ENCODE assay signal across 8 mouse cellular contexts in the genomic region with DNA sequence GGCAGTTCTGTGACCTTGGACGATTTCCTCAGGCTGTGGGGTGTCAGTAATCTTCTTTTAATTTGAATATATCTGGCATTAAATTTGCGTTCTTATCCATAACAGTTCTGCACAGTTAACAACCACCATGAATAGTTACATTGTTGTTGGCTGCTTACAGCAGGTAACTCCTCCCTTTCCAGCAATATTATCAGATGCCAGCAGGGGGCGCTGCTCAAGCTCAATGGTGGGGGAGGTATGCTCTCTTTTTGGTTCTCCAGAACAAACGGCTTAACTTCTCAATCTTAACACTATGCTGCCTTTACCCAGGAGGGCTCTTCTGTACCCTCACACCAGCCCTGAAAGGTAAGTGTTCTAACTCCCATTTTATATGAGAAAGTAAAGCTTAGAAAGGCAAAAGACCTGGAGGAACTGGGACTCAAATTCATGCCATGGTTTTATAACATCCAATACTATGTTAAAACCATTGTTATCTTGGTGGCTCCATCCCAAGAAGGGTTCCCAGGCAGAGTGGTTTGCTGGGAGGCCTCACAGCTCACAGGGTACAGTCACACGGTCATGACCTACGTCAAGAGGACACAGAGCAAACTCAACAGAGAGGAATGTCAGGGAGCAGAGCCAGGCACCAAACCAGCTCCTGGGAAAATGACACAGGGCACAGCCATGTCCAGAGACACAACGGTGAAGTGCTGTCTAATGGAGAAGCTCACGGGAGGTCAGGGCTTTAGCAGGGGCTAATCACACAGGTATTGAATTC. TPM values are rescaled to one million over a fixed set of nuclear protein-coding genes. Genes with fewer than 3 reads are reported as not detected.
A peak's percentile ranks its signal among the peaks of the same experiment; 100 is the strongest.
DNase-seq lines count a peak whose midpoint lies in the region; ATAC-seq lines count a peak whose summit lies in the region.

No protein-coding gene starts in this region.

- ATAC-seq in cerebellum, adult (ENCODE audit: insufficient number of reproducible peaks, low FRiP score, low TSS enrichment), result no peak
- ATAC-seq in hindbrain, embryonic 15.5 days (ENCODE audit: low FRiP score, low read depth), result 0 out of 2 replicates have a peak, but pooled peaks have one; percentile 5
- no peak for ATAC-seq in midbrain, embryonic 14.5 days (ENCODE audit: low FRiP score, low TSS enrichment)

- H3K9me3 ChIP-seq in hindbrain, embryonic 15.5 days, result no peaks in the 10 kb centered on the region
- no peaks in the 10 kb centered on the region for H3K9me3 ChIP-seq in limb, embryonic 10.5 days (replicated peaks)
- H3K9me3 ChIP-seq in midbrain, embryonic 14.5 days (ENCODE audit: control insufficient read depth, low read length), result no peaks in the 10 kb centered on the region

- H3K36me3 ChIP-seq in hindbrain, embryonic 15.5 days, result no peaks in the 10 kb centered on the region
- no peaks in the 10 kb centered on the region for H3K36me3 ChIP-seq in limb, embryonic 10.5 days
- H3K36me3 ChIP-seq in midbrain, embryonic 14.5 days (ENCODE audit: control insufficient read depth, insufficient read depth, low read length), result peaks cover 11% of the 10 kb centered on the region; the same call in 1 of the 2 replicates

- H3K27me3 ChIP-seq in hindbrain, embryonic 15.5 days, result no peaks in the 10 kb centered on the region
- H3K27me3 ChIP-seq in limb, embryonic 10.5 days (ENCODE audit: low read depth, poor library complexity, severe bottlenecking), result peaks cover 44% of the 10 kb centered on the region
- no peaks in the 10 kb centered on the region for H3K27me3 ChIP-seq in midbrain, embryonic 14.5 days (ENCODE audit: control insufficient read depth, insufficient read depth, low read length)

- H3K4me2 ChIP-seq in hindbrain, embryonic 15.5 days, result peak overlapping the region; percentile 52
- H3K4me2 ChIP-seq in midbrain, embryonic 14.5 days (ENCODE audit: low read length), result peak overlapping the region; percentile 50

- H3K4me3 ChIP-seq in hindbrain, embryonic 15.5 days, result 0 out of 2 replicates have a peak overlapping the region, but pooled peaks have one; percentile 21
- peak overlapping the region; percentile 45; the same call in 1 of the 2 replicates for H3K4me3 ChIP-seq in limb, embryonic 10.5 days
- peak overlapping the region; percentile 3; the same call in 1 of the 2 replicates for H3K4me3 ChIP-seq in midbrain, embryonic 14.5 days (replicated peaks; ENCODE audit: low read depth, low read length)

- peak; percentile 18 to 36 for DNase-seq in cerebellum, adult 18-20 months
- DNase-seq in c-Kit-positive CD71-positive TER-119-positive erythroid progenitor cells, embryonic 14.5 days (ENCODE audit: low spot score), result peak; percentile 44
- DNase-seq in frontal cortex, postnatal 14 days (ENCODE audit: low spot score in 2 of 2), result peak; percentile 34 to 62
- DNase-seq in limb, embryonic 10.5 days (ENCODE audit: low spot score), result peak; percentile 87
- peak; percentile 85 for DNase-seq in midbrain, embryonic 14.5 days
- DNase-seq in spleen, postnatal 4 days (ENCODE audit: low spot score in 2 of 2), result peak; percentile 45 to 86

- peak overlapping the region; percentile 80 for H3K27ac ChIP-seq in hindbrain, embryonic 15.5 days (replicated peaks)
- peak overlapping the region; percentile 85 for H3K27ac ChIP-seq in limb, embryonic 10.5 days
- peak overlapping the region; percentile 92 for H3K27ac ChIP-seq in midbrain, embryonic 14.5 days (replicated peaks; ENCODE audit: low read depth, low read length)

- no peak overlapping the region for H3K9ac ChIP-seq in hindbrain, embryonic 15.5 days
- H3K9ac ChIP-seq in midbrain, embryonic 14.5 days (replicated peaks; ENCODE audit: low read length), result no peak overlapping the region

- H3K4me1 ChIP-seq in hindbrain, embryonic 15.5 days (replicated peaks), result peaks cover 65% of the 10 kb centered on the region
- H3K4me1 ChIP-seq in limb, embryonic 10.5 days, result peaks cover 70% of the 10 kb centered on the region
- peaks cover 72% of the 10 kb centered on the region for H3K4me1 ChIP-seq in midbrain, embryonic 14.5 days (ENCODE audit: control insufficient read depth, insufficient read depth, low read length)

- WGBS in hindbrain, embryonic 15.5 days, result 34% methylated on average over 8 of the region's 8 CpGs
- WGBS in limb, embryonic 10.5 days, result 41% methylated on average over 8 of the region's 8 CpGs
- WGBS in midbrain, embryonic 14.5 days, result 43% methylated on average over 8 of the region's 8 CpGs

RNA-seq across cellular contexts. Expression of gene Igfbpl1, which starts 6.5 kb away (rescaled TPM):
- 36.3 and 59.8 TPM in 2 replicates for polyA plus RNA-seq in hindbrain, embryonic 15.5 days (2015; fragmentation: Nextera tagmentation; extraction: Ambion mirVana)
- 0.28 and 0.48 TPM in 2 replicates for polyA plus RNA-seq in limb, embryonic 10.5 days (2016; fragmentation: Nextera tagmentation; extraction: Ambion mirVana)
- polyA plus RNA-seq in midbrain, embryonic 14.5 days (2014; fragmentation: Nextera tagmentation; extraction: Ambion mirVana), result 112 and 143 TPM in 2 replicates

RNA-seq across cellular contexts. Expression of gene Aldh1b1, which starts 21.4 kb away (rescaled TPM):
- 17.9 and 19.9 TPM in 2 replicates for polyA plus RNA-seq in hindbrain, embryonic 15.5 days (2015; fragmentation: Nextera tagmentation; extraction: Ambion mirVana)
- 2.5 and 2.9 TPM in 2 replicates for polyA plus RNA-seq in limb, embryonic 10.5 days (2016; fragmentation: Nextera tagmentation; extraction: Ambion mirVana)
- polyA plus RNA-seq in midbrain, embryonic 14.5 days (2014; fragmentation: Nextera tagmentation; extraction: Ambion mirVana), result 14.7 and 15.2 TPM in 2 replicates

RNA-seq across cellular contexts. Expression of gene Stra6l, which starts 28.2 kb away (rescaled TPM):
- 0.35 and 0.42 TPM in 2 replicates for polyA plus RNA-seq in hindbrain, embryonic 15.5 days (2015; fragmentation: Nextera tagmentation; extraction: Ambion mirVana)
- polyA plus RNA-seq in limb, embryonic 10.5 days (2016; fragmentation: Nextera tagmentation; extraction: Ambion mirVana), result 0.83 and 1.7 TPM in 2 replicates
- 1.1 and 1.7 TPM in 2 replicates for polyA plus RNA-seq in midbrain, embryonic 14.5 days (2014; fragmentation: Nextera tagmentation; extraction: Ambion mirVana)

Comparison
In these comparisons a context has a peak if more than half of its experiments do, and no peak if none do; other contexts are left out.
1. DNase-seq: peak in every context shown above with its lines; median percentile 87 in limb, embryonic 10.5 days; 85 in midbrain, embryonic 14.5 days; 66 in spleen, postnatal 4 days; 48 in frontal cortex, postnatal 14 days; 44 in c-Kit-positive CD71-positive TER-119-positive erythroid progenitor cells, embryonic 14.5 days; 27 in cerebellum, adult 18-20 months.
2. RNA of gene Igfbpl1, which starts 6.5 kb away (polyA plus RNA-seq): 112 to 143 TPM in midbrain, embryonic 14.5 days and 36.3 to 59.8 TPM in hindbrain, embryonic 15.5 days; 0.28 to 0.48 TPM in limb, embryonic 10.5 days; every median in the first group is over 10 times any median in the second.
3. Peak in every context shown above with its lines, with median percentiles within 50 percentile points of each other: H3K27ac ChIP-seq and H3K4me3 ChIP-seq.